Mouse (Mus musculus) midbrain, embryonic 14.5 days (tissue): Measurements from ENCODE around the gene Borcs7. TPM values are rescaled to one million over a fixed set of nuclear protein-coding genes. Genes with fewer than 3 reads are reported as not detected.
A peak's percentile ranks its signal among the peaks of the same experiment; 100 is the strongest.

ENCODE experiments used
- ATAC-seq: fragments of 200-750 bp; cut with Nextera tagmentation; 2 replicates; pipeline ENCODE4 v1.8.0; 2017; ENCODE audit warnings: moderate number of reproducible peaks, moderate library complexity; ENCODE audit not compliant: low FRiP score, low TSS enrichment
- DNase-seq: peaks from one replicate; pipeline ENCODE4 v3.0.0-alpha.2; 2015
- H3K27ac ChIP-seq: fragments of 300-500 bp; sonication (generic); replicated peaks from 2 replicates; pipeline ENCODE4 v1.5.1; 2014; ENCODE audit warnings: mild to moderate bottlenecking, low read depth, low read length, moderate library complexity
- H3K27me3 ChIP-seq: fragments of 300-500 bp; sonication (generic); 2 replicates; pipeline ENCODE4 v1.6.1; 2014; ENCODE audit warnings: low read length, control low read depth, mixed read lengths; ENCODE audit not compliant: control insufficient read depth, insufficient read depth
- H3K36me3 ChIP-seq: fragments of 300-500 bp; sonication (generic); 2 replicates; pipeline ENCODE4 v1.6.1; 2014; ENCODE audit warnings: low read length, control low read depth; ENCODE audit not compliant: control insufficient read depth, insufficient read depth
- H3K4me1 ChIP-seq: fragments of 300-500 bp; sonication (generic); 2 replicates; pipeline ENCODE4 v1.6.1; 2014; ENCODE audit warnings: mild to moderate bottlenecking, antibody characterized with exemption, low read length, control low read depth; ENCODE audit not compliant: control insufficient read depth, insufficient read depth
- H3K4me2 ChIP-seq: fragments of 300-500 bp; sonication (generic); 2 replicates; pipeline ENCODE4 v1.6.1; 2014; ENCODE audit warnings: mild to moderate bottlenecking, low read length, moderate library complexity
- H3K4me3 ChIP-seq: fragments of 300-500 bp; sonication (generic); replicated peaks from 2 replicates; pipeline ENCODE4 v1.5.1; 2014; ENCODE audit warnings: low read depth, low read length
- H3K9ac ChIP-seq: fragments of 300-500 bp; sonication (generic); replicated peaks from 2 replicates; pipeline ENCODE4 v1.6.1; 2014; ENCODE audit warnings: mild to moderate bottlenecking, low read length, moderate library complexity
- H3K9me3 ChIP-seq: fragments of 300-500 bp; sonication (generic); 2 replicates; pipeline ENCODE4 v1.6.1; 2016; ENCODE audit warnings: low read length, control low read depth, mixed read lengths; ENCODE audit not compliant: control insufficient read depth
- WGBS: fragments of 180-500 bp; shearing (Covaris S2); extraction: QIAGEN DNeasy Blood & Tissue Kit; methylation state at CpG from one replicate; pipeline ENCODE4 v1.1.7; 2014; 5-methylcytosine and 5-hydroxymethylcytosine counted together
- polyA plus RNA-seq: library from polyadenylated mRNA; unstranded; fragments of >200 nt; fragmentation: Nextera tagmentation; extraction: Ambion mirVana; gene quantifications from 2 replicates; pipeline ENCODE4 v1.2.1, GENCODE M21; 2014

Gene Borcs7
- polyA plus RNA-seq, 1 experiment from 2014 or later, result 21.6 TPM

DNA sequence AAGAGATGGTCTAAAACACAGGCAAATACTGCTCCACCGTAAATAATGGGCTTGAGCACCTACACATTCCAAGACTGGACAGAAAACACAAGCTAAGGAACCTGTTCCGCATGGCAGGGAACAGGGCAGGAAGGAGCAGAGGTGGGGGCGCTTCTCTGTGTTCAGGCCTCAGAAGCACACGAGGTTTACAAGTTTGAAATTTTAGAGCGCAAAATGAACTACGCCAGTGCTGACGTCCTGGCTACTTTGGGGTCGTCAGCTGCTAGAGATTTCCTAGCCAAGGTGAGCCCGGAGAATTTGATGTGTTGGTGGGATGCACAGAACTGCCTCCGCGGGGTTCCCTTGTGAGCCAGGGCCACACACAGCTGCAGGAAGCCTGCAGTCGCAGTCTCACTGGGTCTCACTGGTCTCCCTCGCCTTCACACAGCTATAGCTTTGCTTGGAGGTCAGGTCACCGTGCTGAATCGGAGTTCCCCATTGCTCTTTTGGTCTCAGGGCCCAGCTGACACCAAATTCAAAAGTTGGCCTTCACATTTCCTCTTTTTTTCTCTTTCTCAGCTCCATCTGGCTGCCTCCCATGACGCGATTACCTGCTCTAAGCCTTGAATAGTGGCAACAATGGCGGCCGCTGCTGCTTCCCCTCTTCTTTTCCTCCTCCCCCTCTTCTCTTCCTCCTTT lies 8.3 kb downstream of the Borcs7 start:
- WGBS, result 52% methylated on average over 19 of the region's 19 CpGs
- Histone ChIP-seq H3K4me2 (no peak overlapping the region), H3K9ac (no peak overlapping the region), H3K27me3 (no peaks in the 10 kb centered on the region), H3K9me3 (no peaks in the 10 kb centered on the region), H3K4me3 (no peak overlapping the region), H3K36me3 (peaks cover 6% of the 10 kb centered on the region; the same call in 1 of the 2 replicates), H3K27ac (no peak overlapping the region), H3K4me1 (no peaks in the 10 kb centered on the region)
- no peak for DNase-seq
- ATAC-seq, result no peak

DNA sequence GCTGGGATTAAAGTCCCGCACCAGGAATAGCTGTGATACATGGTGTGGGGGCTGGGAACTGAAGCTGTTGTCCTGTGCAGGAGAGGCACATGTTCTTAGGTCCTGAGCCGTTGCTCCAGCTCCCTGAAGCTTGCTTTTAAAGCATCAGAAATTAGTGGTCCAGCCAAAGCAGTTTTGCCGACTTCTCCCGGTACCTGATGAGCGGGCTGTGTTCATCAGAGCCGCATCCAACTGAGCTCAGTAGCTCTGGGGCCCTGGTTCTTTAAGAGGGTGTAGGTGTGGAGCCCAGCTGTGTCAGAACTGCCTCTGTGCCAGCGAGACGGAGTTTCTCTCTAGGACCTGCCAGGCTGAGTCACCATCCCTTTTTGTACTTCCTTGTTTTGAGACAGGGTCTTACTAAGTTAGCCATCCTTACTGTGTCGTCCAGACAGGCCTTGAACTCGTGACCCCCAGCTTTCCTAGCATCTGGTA lies 9.3 kb downstream of the Borcs7 start:
- Histone ChIP-seq H3K4me2 (no peak overlapping the region), H3K4me3 (no peak overlapping the region), H3K36me3 (peaks cover 6% of the 10 kb centered on the region; the same call in 1 of the 2 replicates), H3K9me3 (no peaks in the 10 kb centered on the region), H3K27ac (no peak overlapping the region), H3K4me1 (no peaks in the 10 kb centered on the region), H3K9ac (no peak overlapping the region), H3K27me3 (no peaks in the 10 kb centered on the region)
- WGBS, result 80% methylated on average over 10 of the region's 10 CpGs
- DNase-seq (no peak), ATAC-seq (no peak)

DNA sequence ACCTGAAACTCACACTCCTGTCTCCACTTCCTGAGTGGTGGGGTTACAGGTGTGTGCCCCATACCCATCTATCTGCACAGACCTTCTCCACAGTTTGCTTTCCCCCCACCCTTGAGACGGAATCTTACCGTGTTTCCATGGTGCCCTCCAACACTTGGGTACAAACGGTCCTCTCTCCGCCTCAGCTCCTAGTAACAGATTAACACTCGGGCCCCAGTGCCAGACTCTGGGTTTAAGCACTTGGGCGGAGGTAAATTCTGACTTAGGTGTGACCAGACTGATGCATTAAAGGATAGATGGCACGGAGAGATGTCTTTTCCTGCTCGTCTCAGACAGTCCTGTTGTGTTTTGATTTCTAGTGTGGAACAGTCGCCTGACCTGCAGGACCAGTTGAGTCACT lies 11.4 kb downstream of the Borcs7 start:
- no peaks in the 10 kb centered on the region for H3K4me1 ChIP-seq
- H3K9me3 ChIP-seq, result no peaks in the 10 kb centered on the region
- H3K4me2 ChIP-seq, result no peak overlapping the region
- H3K4me3 ChIP-seq, result no peak overlapping the region
- H3K9ac ChIP-seq, result no peak overlapping the region
- DNase-seq (no peak), ATAC-seq (no peak)
- H3K27me3 ChIP-seq, result no peaks in the 10 kb centered on the region
- 89% methylated on average over 9 of the region's 9 CpGs for WGBS
- no peak overlapping the region for H3K27ac ChIP-seq
- H3K36me3 ChIP-seq, result peaks cover 6% of the 10 kb centered on the region; the same call in 1 of the 2 replicates

DNA sequence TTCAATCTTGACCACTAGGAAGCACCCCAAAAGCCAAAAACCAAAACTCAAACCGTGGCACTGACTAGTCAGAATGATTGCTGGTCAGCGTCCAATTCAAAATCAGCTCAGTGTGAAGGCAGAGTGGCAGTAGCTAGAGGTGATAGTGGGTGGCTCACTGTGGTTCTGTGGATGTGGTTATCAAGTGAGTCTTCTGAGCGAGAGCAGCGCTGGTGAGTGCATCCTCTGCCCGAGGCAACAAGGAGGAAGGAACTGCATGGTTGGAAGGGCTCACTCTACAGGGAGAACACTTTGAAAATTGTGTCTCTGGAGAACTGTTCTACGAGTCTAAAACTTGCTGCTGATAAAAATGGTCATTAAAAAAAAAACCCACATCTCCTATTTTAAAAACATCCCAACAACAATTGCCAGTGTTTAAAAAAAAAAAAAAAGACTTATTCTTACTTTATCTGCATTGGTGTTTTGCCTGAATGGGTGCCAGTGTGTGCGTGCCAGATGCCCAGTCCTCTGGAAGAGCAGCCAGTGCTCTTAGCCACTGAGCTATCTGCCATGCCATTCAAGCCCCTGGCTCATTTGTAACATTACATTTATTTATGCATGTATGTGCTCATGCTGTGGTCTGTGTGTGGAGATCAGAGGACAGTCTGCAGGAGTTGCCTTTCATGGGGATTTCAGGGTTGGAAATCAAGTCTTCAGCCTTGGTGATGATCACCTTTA lies 16.2 kb downstream of the Borcs7 start:
- WGBS, result 73% methylated on average over 7 of the region's 7 CpGs
- H3K27ac ChIP-seq, result no peak overlapping the region
- DNase-seq (no peak), ATAC-seq (no peak)
- no peaks in the 10 kb centered on the region for H3K27me3 ChIP-seq
- H3K4me2 ChIP-seq, result no peak overlapping the region
- no peaks in the 10 kb centered on the region for H3K9me3 ChIP-seq
- H3K4me1 ChIP-seq, result no peaks in the 10 kb centered on the region
- H3K9ac ChIP-seq, result no peak overlapping the region
- H3K36me3 ChIP-seq, result peaks cover 6% of the 10 kb centered on the region; the same call in 1 of the 2 replicates
- no peak overlapping the region for H3K4me3 ChIP-seq

DNA sequence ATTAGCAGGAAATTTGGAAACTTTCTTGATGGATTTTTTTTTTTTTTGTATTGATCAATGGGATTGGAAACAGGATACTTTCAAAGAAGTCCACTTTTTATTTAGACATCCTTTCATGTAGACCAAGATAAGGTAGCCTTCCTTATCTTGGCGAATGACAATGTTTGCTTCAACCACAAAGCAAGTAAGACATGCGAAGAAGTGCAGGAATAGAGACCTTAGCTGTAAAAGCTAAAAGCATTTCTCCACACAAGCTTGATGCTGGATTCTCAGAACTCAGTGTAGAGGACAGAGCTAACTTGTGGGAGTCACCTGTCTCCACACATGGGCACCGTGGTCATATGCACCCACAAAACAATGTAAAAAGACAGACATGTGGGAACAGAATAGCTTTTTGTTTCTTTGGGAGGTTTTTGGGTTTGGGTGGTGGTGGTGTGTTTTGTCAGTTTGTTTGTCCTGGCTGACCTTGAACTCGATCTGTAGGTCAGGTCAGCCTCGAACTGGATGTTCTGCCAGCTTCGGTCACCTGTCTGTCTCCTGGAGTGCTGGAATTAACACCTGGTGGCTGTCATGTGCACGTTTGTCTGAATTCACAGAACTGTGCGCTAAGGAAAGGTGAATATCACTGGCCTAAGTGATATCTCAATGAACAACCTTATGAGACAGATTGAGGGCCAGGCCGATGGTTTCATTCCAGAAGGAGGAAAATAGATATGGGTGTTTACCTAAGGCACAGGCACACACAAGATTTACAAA lies 17.0 kb downstream of the Borcs7 start:
- Histone ChIP-seq H3K9ac (peak overlapping the region; percentile 56; the same call in 1 of the 2 replicates), H3K36me3 (0 out of 2 replicates have a peak, but pooled peaks cover 4% of the 10 kb centered on the region), H3K4me1 (no peaks in the 10 kb centered on the region), H3K27me3 (no peaks in the 10 kb centered on the region), H3K4me3 (peak overlapping the region; percentile 39), H3K9me3 (no peaks in the 10 kb centered on the region), H3K27ac (no peak overlapping the region), H3K4me2 (peak overlapping the region; percentile 55)
- no peak for DNase-seq
- WGBS, result 82% methylated on average over 9 of the region's 9 CpGs
- no peak for ATAC-seq

DNA sequence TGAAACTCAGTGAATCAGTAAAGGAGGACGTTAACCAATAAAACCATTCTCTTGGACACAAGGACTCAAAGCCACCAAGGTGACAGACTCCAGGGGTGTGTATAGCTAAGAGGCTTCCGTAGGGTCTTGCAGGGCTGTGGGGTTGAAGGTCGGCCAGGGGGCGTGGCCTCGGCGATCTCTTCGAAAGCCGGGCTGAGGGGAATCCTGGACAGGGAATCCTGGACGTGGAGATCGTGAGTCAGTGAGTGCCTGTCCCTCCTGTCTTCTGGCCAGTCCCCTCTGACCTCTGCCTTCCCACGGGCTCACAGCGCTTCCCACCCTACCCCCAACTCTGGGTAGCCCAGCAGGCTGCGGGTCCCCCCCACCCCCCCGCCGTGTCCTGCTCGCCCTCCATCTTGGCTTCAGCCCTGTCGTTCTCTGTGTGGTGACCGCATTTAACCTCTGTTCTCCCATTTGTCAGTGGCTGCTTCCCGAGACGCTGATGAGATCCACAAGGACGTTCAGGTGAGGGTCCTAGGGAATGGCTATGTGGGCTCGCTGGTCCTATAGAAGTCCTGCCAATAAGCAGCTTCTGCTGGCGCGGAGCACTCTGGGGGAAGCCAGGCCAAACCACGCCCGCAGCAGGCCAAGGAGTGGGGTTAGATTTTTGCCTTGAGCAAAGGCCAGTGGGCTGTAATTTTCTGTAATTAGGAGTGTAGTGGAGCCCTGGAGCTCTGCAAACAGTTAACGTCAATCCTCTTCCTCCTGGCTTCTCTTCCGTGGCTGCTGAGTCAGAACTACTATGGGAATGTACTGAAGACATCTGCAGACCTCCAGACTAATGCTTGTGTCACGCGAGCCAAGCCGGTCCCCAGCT lies 17.8 kb downstream of the Borcs7 start, which contains the start of gene As3mt:
Gene As3mt, plus strand, starts transcription at position 163 of the 856 bp plus-strand sequence.
- DNase-seq, result peak; percentile 70
- ATAC-seq, result peak; percentile 40; the same call in 1 of the 2 replicates
- H3K9ac ChIP-seq, result peak within 1 kb of the TSS; percentile 56
- H3K36me3 ChIP-seq, result no peaks in the 10 kb centered on the region
- no peak within 1 kb of the TSS; the same call in 1 of the 2 replicates for H3K27ac ChIP-seq
- 16% methylated on average over 30 of the region's 31 CpGs for WGBS
- H3K9me3 ChIP-seq, result no peaks in the 10 kb centered on the region
- peak within 1 kb of the TSS; percentile 39 for H3K4me3 ChIP-seq
- peak within 1 kb of the TSS; percentile 55 for H3K4me2 ChIP-seq
- no peaks in the 10 kb centered on the region for H3K4me1 ChIP-seq
- no peaks in the 10 kb centered on the region for H3K27me3 ChIP-seq

DNA sequence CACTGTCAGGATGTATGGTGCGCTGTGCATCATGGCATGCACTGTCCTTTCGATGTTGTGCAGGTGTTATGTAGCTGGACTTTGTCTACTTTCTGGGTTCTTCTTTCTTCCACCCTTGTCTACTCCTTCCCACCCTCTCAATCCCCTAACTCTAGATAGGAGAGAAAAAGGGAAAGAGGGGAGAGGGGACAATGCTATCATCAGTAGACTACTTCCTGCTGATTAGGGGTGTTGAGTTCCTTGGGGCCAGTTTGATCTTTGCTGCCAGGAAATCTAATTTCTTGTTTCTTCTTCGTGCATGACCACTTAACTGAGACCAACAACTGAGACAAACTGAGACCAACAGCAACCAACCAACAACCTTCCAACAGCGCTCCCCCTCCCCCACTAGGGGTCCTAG lies 20.9 kb downstream of the Borcs7 start:
- no peak overlapping the region for H3K27ac ChIP-seq
- H3K36me3 ChIP-seq, result no peaks in the 10 kb centered on the region
- H3K4me3 ChIP-seq, result no peak overlapping the region
- no peaks in the 10 kb centered on the region for H3K27me3 ChIP-seq
- no peaks in the 10 kb centered on the region for H3K4me1 ChIP-seq
- no peaks in the 10 kb centered on the region for H3K9me3 ChIP-seq
- DNase-seq (no peak), ATAC-seq (no peak)
- 90% methylated on average over 4 of the region's 4 CpGs for WGBS
- no peak overlapping the region for H3K4me2 ChIP-seq
- no peak overlapping the region for H3K9ac ChIP-seq

DNA sequence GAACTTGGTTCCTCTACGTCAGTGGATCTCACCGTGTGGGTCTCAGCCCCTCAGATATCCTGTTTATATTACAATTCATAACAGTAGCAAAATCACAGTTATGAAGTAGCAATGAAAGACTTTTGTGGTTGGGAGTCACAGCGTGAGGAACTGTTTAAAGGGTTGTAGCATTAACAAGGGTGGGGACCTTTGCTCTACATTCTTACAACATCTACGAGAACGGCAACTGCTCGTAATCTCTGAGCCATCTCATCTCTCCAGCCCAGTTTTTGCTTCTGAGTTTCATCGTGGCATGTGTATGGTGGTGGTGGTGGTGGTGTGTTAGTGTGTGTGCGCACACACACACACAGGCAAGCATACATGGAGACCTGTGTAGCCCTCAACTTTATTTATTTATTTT lies 24.5 kb downstream of the Borcs7 start:
- Histone ChIP-seq H3K4me2 (no peak overlapping the region), H3K36me3 (peaks cover 5% of the 10 kb centered on the region; the same call in 1 of the 2 replicates), H3K4me1 (no peaks in the 10 kb centered on the region), H3K9ac (no peak overlapping the region), H3K4me3 (no peak overlapping the region), H3K27ac (no peak overlapping the region), H3K27me3 (no peaks in the 10 kb centered on the region), H3K9me3 (peaks cover 5% of the 10 kb centered on the region; the same call in 1 of the 2 replicates)
- DNase-seq (no peak), ATAC-seq (no peak)
- 98% methylated on average over 8 of the region's 8 CpGs for WGBS
